Mouse (Mus musculus) cerebellum, adult 9-10 months (tissue): Measurements from ENCODE around the gene Ank3.
A peak's percentile ranks its signal among the peaks of the same experiment; 100 is the strongest.
"Not testable (repeated sequence)": the region's sequence is repeated elsewhere in the genome, so short reads cannot be mapped to it uniquely, and the experiment has no call there.

Experiments used
- DNase-seq: peaks from one replicate; pipeline ENCODE4 v3.0.0; 2022

Gene Ank3

DNA sequence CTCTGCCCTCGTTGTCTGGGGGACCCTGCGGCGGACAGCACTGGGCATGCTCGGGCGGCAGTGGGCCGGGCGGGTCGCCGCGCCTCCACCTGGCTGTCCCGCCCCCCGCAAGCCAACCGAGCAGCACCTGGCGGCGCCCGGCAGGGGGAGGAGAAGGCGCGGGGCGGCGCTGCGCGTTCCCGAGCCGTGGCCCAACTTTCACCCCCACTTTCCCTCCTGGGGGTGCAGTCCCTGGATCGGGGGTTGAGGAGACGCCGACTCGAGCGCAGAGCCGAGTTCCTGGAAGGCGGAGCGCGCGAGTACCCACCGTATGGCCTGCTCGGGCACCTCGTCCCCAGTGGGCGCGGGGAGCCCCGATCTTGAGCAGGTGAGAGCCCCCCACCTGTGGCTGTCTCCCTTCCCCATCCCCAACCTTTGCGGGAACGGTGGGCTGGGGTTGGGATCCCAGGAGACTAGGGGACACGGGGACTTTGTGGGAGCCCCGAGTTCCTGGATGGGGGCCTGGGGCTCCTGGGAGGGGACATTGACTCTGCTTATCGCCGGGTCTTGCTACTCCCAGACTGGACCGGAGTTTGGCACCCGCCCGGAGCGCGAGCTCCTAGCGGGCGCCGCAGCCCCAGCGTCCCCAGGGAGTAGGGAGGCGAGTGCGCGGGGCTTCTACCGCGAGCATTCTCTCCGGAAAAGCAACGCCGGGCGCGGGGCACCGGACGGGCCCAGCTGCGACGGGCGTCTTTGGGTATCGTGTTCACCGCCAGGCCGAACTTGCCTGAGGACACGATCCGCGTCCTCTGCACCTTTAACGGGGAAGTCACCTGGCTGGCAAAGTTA, at the start of gene Ank3:
Gene Ank3, plus strand, starts transcription at position 11 of the 828 bp plus-strand sequence.
- DNase-seq = no peak

DNA sequence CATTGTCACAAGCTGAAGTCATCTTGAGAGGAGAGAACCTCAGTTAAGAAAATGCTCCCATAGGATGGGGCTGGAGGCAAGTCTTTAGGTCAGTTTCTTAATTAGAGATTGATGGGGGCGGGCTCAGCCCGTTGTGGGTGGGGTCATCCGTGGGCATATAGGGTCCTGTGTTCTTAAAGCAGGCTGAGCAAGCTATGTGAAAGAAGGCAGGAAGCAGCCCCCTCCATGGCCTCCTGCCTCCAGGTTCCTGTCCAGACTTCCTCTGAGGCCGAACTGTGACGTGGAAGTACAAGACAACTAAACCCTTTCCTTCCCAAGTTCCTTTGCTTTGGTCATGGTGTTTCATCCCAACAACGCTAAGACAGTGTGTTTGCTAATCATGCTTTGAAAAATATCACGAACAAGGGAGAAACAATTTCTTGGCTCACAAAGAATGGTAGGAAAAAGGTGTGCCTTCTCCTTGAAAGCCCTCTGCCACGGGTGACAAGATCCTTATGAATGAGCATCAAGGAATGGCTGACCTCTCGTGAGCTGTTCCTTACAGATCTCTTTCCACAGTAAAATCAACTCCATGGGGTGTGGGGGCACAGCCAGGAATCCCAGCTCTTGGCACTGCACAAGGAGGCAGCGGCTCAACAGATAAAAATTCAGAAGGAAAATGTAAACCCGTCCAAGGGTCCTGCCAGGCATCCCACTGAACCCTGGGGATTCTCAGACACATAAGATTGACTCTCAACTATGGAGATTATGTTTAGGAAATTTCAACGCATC, 47.3 kb upstream of the Ank3 start:
- DNase-seq = no peak

DNA sequence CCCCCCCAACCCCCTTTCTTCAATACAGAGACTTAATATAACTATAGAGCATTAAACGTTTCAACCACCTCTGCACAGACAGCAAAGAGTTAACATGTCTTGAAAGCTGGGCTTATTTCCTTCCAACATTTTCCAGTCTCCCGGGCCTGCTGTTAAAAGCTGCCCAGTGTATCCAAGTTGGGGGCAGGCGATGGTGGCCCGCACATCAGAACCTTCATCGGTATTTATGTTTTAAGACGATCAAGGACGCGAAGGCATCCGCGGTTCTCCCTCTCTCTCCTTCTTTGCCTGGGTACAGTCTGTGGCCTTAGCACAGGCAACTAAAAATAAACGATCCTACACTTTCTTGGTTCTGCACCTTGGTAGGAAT, 46.7 kb upstream of the Ank3 start:
- DNase-seq = no peak

DNA sequence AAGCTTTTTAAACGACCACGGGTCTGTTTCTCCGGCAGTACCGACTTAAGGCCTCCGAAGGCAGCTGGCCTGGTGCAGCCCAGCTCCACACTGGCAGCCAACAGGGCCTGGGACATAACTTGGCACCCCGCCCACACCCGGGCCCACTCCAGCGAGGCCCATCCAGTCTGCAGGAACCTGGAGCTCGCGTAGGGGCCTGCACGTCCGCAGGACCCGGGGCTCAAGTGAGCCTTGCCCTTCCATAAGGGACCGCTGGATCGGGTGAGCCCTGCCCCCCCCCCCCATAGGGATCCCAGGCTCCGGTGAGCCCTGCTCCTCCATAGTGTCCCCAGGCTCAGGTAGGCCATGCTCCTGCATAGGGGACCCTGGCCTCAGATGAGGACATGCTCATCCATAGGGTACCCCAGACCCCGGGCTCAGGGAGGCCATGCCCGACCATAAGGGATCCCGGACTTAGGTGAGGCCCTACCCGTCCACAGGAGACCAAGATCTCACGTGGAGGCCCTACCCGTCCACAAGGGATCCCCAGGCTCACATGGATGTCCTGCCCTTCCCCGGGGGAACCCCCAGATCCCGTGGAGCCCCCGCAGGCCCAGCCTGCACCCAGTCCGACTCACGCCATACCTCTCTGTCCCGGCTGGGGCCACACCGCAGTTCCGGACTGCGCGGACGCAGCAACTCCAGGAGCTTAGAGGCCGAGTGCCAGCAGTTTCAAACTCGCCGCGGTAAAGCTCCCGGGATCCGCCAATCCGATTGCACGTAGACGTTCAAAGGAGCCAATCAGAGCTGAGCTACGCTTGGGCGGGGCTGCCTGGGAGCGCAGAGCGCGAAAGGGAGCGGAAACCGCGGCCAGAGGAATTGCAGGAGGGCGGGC, 46.1 kb upstream of the Ank3 start, which contains the start of gene Cdk1:
Gene Cdk1, minus strand, starts transcription at position 727 of the 874 bp plus-strand sequence.
- peak; percentile 94 for DNase-seq

DNA sequence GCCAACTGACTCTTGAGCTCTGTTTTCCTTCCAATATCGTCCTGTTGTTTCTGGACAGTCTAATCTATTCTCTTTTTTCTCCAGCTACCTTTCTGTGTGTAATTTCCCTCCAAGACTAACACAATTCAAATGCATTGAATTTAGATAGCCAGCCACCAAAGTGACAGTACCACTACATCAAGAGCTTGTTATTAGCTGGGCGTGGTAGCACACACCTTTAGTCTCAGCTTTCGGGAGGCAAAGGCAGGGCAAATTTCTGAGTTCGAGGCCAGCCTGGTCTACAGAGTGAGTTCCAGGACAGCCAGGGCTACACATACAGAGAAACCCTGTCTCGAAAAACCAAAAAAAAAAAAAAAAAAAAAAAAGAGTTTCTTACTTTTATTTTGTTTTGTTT, 45.5 kb upstream of the Ank3 start:
- not testable (repeated sequence) for DNase-seq

DNA sequence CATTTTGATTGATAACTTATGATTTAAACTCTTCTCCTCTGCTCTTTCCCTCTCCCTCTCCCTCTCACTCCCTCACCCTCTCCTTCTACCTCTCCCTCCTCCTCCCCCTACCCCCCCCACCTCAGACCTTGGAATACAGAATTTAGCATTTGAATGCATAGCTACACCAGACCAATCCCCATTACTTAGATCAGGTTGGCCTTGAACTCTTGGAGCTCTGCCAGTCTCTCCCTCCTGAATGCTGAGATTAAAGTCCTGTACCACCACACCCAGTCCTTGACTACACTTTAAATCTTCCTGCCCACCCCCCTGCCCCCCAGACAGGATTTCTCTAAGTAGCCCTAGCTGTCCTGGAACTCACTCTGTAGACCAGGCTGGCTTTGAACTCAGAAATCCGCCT, 38.9 kb upstream of the Ank3 start:
- DNase-seq = no peak

DNA sequence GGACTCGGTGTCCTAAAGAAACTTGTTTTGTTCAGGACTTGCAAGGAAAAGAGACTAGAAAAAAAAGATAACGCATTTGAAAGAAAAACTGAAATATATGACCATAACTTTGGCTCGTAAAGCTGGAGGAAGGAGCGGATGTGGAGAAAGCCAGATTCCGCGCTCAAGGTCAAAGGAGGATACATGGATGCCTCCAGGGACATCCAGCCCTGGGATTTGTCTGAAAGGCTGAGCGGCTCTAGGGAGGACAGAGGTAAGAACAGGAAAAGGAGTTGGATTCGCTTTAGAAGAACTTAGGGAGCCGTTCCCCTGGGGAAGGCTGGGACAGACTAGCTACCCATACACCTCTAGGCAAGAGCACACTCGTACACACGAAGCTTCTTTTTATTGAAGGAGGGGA, 32.4 kb upstream of the Ank3 start:
- no peak for DNase-seq

DNA sequence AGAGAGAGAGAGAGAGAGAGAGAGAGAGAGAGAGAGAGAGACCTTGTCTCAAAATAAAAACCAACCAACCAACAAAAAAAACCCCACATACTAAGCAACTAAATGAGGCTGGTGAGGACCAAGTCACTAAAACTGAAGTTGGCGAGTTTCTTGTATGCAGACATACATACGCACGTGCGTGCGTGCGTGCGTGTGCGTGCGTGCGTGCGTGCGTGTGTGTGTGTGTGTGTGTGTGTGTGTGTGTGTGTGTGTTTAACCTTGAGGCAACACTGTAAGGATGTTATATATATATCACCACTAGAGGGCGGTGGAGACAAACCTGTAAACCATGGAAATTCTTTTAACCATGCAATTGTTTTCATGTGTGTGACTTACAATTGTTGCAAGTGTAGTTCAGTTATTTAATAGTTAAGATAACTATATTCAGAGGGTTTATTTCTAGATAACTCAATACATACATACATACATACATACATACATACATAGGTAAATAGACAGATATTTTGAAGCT, 31.6 kb upstream of the Ank3 start:
- DNase-seq = peak; percentile 14

DNA sequence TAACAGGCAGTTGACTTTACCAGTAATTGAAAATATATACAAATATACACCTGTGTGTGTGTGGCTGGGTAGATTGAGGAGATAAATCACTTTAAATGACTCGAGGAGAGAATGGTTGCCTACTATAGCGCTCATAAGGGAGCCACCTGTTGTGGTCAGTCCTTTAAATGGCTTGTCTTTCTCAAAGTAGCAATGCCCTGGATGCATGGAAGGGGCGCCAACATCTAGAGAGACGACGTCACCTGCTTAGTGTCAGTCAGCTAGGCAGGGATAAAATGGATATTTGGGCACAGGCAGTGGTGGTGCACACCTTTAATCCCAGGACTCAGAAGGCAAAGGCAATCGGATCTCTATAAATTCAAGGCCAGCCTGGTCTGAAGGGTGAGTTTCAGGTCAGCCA, 29.3 kb upstream of the Ank3 start:
- no peak for DNase-seq

DNA sequence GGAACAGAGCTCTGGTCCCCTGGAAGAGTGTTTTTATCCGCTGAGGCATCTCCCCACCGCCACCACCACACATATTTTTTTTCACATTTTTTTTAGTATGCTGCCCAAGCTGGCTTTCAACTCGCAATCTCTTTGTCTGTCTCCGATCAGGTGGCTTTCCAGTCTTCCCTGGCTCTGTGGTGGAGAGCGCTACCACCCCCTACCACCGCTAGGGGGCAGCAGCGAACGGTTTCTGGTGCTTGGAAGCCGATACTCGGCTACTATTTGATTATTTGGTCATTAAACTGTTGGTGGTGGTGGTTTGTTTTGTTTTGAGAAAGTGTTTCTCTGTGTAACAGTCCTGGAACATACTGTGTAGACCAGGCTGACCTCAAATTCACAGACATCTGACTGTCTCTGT, 27.1 kb upstream of the Ank3 start:
- DNase-seq = peak; percentile 10

DNA sequence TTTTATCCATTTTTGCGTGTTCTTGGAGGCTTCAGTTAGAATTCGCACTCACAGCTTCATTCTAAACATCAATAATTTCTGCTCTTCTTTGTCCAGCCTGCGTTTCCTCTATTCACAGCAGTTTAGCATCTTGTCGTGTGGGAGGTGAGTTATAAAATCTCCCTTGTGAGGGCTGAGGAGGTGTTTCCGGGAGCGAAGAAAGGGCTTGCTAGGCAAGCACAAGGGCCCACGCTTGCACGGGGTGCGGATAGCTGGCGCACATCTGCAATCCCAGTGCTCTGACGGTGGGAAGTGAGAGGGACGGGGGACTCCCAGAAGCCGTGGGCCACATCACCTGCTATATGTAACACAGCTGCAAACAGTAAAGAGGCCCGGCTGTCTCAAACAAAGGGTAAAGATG, 26.5 kb upstream of the Ank3 start:
- DNase-seq = no peak

DNA sequence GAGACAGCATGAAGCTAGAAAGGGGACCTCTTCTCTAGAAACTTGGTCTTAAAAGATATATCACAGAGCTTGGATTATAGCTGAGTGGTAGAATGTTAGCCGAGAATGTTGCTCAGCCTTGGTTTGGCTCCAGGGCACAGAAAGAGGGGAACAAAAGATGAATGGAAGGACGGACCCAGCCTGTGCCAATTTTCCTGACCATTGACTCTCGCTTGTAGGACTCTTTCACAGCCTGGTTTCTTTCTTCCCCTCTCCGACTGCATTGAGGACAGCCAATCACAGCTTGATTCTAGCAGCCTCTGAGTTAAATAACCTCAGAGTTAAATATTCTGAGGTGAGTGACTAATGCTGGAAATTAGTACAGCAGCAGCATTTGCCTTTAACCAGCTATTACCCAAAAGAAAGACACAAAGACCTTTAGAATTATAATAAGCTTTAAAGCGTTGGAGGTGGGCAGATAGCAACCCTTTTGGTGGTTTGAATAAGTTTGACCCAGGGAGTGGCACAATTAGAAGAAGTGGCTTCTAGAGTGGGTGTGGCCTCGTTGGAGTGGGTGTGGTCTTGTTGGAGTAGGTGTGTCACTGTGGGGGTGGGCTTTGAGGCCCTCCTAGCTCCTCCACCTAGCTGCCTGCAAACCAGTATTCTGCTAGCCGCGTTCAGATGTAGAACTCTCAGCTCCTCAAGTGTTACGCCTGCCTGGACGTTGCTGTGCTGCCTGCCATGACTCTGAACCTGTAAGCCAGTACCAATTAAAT, 24.6 kb upstream of the Ank3 start:
- DNase-seq = no peak

DNA sequence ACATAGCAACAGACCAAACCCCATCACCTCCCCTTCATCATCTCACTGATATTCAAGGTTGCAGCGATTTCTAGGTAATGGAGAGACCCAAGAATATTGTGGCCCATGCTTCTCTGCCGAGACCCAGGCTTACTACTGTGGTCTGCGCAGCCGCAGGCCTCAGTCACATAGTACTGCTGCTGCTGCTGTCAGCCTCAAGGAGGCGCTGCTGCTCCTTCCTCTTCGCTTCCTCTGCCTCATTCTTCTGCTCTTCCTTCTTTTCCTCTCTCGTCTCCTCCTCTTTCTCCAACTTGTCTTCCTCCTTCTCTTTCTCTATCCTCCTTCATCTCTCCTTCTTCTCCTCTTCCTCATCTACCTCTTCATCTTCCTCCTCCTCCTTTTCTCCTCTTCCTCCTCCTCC, 23.4 kb upstream of the Ank3 start:
- DNase-seq = no peak

DNA sequence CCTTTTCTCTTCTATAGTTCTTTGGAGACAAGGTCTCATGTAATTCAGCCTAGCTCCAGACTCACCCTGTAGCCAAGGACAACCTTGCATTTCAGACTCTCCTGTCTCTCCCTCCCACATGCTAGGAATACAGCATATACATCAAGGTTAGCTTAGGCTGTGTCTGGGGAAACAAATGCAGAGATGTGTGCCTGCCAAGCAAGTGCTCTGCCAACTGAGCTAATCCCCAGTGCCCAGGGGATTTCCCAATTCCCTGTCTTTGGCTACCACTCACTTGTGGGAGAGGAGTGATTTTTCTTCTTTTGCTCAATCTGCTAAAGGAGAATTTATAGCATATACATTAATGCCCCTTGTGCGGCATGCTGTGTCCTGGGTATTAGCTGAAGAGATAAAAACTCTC, 15.4 kb upstream of the Ank3 start:
- no peak for DNase-seq

DNA sequence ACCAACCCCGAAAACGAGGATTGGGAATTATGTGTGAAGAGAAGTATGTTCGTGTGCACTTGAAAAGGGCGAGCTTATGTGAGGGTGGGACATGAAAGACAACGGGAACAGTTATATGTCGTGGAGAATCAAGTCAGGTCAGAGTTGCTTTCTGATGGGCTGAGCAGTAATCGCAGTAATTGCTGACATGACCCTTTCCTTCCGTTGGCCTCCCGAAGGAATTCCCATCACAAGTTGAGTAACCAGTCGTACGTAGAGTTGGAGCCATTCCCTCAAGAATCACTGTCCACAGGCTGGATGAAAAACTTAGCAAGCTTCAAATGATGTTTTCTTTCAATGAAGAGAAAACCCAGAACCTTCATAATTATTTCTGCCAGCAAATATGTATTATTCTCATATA, 13.9 kb upstream of the Ank3 start:
- no peak for DNase-seq

DNA sequence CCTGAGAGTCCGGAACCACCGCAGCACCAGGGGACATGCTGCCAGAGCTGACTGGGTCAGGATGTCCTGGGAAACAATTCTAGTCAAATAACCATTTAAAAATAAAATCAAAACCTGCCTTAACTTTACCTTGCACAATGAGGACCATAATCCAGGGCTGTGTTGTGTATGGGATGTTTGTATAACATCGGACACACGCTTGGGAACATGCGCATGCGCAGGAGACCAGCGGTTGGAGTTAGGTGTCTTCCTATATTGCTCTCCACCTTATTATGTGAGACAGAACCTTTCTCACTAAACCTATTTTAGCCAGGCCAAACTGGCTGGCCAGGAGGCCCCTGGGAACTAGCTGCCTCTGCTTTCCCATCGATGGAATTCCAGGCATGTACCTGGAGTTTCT, 13.4 kb upstream of the Ank3 start:
- DNase-seq = no peak

DNA sequence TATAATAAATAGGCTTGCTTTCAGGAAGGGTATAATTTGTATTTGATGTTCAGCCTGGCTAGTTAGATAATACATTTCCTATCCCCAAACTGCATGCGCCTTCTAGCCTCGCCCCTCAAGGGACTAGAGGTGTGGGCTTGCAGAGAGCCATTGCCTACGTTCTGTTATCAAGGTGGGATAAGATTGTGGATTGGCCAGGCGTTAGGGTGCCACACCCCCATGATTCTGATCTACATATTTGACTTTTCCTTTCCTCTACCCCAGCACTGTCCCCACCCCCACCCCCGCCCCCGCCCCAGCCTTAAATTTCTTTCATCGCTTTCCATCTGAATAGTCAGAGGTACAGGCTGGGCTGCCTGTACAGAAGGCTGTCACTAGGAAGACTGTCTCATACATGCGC, 11.8 kb upstream of the Ank3 start:
- no peak for DNase-seq

DNA sequence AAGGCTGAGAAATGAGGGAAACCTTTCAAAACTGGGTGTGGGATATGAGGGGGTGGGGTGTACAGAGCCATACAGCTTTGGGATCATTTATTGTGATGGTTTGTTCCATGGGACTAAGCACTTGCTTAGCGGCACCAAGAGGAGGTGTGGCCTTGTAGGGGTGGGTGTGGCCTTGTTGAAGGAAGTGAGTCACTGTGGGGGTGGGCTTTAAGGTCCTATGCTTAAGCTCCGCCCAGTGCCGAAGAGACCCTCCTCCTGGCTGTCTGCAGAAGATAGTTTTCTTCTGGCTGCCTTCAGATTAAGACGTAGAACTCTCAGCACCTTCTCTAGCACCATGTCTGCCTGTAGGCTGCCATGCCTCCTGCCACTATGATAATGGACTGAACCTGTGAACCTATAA, 9.1 kb upstream of the Ank3 start:
- no peak for DNase-seq

DNA sequence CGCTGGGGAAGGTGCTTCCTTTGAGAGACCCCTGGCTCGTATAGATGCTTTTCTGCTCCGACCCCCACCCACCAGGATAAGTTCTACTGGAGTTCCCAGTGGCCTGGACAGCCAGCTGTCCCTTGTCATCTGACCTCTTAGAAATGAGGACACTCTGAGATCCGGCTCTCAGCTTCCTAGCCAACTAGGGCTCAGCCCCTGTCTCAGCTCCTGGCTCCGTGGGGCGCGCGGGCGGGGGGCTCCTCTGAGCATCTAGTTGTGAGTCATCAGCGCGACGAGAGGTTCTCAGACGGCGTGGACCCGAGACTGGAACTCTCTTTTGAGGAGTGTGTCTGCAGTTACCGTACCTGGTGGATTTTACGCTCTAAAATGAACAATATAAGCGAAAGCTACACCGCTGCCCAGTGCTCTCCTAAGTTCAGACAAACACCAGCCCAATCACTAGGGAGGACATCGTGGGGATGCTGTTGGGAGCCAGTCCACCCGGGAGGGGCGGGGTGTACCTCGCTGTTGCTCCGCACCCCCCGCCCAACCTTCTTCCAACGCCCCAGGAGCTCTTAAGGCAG, 293 bp upstream of the Ank3 start:
- no peak for DNase-seq

DNA sequence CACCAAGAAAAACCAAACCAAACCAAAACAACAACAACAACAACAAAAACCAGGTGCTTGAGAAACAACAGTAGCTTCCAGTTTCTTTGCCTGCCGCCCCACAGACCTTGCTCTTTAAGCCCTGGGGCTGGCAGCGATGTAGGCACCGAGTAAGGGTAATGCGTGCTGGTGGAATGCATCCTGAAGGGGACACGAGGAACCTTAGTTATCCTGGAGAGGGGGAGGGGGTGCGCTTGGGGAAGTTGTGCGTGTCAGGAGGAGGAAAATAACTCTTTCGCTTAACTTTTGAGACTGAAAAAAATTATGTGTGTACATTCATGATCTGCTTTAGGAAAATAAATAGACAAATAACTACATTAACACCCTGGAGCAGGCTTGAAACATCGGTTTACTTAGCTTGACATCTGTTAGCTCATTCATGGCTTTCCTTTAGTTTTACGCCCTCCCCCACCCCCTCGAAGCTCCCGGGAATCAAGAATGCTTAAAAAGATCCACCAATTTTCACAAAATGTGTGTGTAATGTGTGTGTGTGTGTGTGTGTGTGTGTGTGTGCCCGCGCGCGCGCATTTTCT, 1.3 kb downstream of the Ank3 start:
- no peak for DNase-seq

DNA sequence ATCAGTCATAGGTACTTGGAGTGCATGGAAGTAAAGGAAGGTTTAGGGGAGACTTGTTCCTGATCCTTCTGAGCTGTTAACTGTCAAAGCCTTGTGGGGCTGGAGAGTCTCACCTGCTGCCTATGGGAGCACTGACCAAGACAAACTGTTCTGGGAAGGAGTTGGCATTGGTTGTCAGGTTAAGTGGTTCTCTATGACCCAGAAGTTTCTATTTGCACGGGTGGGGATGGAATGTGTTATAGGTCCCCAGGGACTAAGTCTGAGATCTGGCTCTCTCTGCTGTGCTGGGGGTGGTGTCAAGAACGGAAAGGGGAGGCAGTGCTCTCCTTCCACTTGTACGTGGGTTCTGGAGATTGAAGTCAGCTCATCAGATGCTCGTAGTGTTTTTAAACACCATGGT, 6.9 kb downstream of the Ank3 start:
- DNase-seq = no peak

DNA sequence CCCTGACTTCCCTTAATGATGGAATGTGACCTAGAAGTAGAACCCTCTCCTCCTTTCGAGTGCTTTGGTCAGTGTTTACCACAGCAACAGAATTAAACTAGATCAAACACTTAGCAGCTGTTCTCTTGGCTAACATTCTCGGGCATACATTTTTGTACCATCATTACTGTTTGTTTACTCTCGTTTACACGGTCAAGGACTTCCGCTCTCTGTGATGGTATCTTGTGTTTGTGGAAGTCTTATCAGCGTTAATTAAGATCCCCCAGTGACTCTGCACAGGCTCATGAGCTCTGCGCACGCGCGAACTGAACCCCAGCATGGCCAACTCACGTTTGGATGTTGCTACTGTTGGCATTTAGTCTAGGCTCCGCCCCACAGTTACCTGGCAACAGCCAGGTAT, 16.3 kb downstream of the Ank3 start:
- no peak for DNase-seq
